Mouse (Mus musculus) liver, embryonic 14.5 days (tissue): ENCODE measurements at regions not wholly inside any gene's neighbourhood (a gene's known extent, or its start where the extent isn't known, plus 50 kb on each side); places are given as distances from the start of the nearest gene placed in this dataset.

Experiments used
- ATAC-seq: fragments of 200-750 bp; cut with Nextera tagmentation; 2 replicates; pipeline ENCODE4 v1.8.0; 2017; ENCODE audit warnings: moderate number of reproducible peaks, mild to moderate bottlenecking, moderate library complexity; ENCODE audit not compliant: insufficient read depth
- DNase-seq, 3 experiments: peaks; one replicate each; pipeline ENCODE4 v3.0.0-alpha.2; 2012 to 2013; ENCODE audit warnings: low read depth in 3 of 3, low spot score in 3 of 3
- H3K27ac ChIP-seq: fragments of 300-500 bp; sonication (generic); 2 replicates; pipeline ENCODE4 v1.5.1; 2014; ENCODE audit warnings: moderate library complexity, mild to moderate bottlenecking, control low read depth, inconsistent platforms
- H3K27me3 ChIP-seq: fragments of 300-500 bp; sonication (generic); 2 replicates; pipeline ENCODE4 v1.6.1; 2014; ENCODE audit warnings: mild to moderate bottlenecking, low read length, moderate library complexity; ENCODE audit not compliant: control insufficient read depth, insufficient read depth
- H3K36me3 ChIP-seq: fragments of 300-500 bp; sonication (generic); replicated peaks from 2 replicates; pipeline ENCODE4 v1.6.1; 2014; ENCODE audit warnings: low read depth; ENCODE audit not compliant: control insufficient read depth, insufficient read depth
- H3K4me1 ChIP-seq, 2 experiments: fragments of 200-500 bp in 1 of 2; fragments of 300-500 bp in 1 of 2; sonication (generic) in 1 of 2; replicated peaks; 2 replicates each; pipeline ENCODE4 v1.6.1; 2012 to 2014; ENCODE audit warnings: antibody characterized with exemption in 1 of 2, inconsistent platforms in 1 of 2, low read length in 1 of 2; ENCODE audit not compliant: control insufficient read depth in 2 of 2, insufficient read depth in 2 of 2
- H3K4me2 ChIP-seq: fragments of 300-500 bp; sonication (generic); 2 replicates; pipeline ENCODE4 v1.6.1; 2014; ENCODE audit warnings: low read depth, mild to moderate bottlenecking, control low read depth, moderate library complexity
- H3K4me3 ChIP-seq, 2 experiments: fragments of 200-500 bp in 1 of 2; fragments of 300-500 bp in 1 of 2; sonication (generic) in 1 of 2; 2 replicates each; pipeline ENCODE4 v1.5.1; 2012 to 2014; ENCODE audit warnings: low read depth in 2 of 2, low read length in 2 of 2, mild to moderate bottlenecking in 2 of 2, control low read depth in 1 of 2, inconsistent platforms in 1 of 2, moderate library complexity in 1 of 2; ENCODE audit not compliant: insufficient read depth in 1 of 2
- H3K9ac ChIP-seq: fragments of 300-500 bp; sonication (generic); replicated peaks from 2 replicates; pipeline ENCODE4 v1.6.1; 2014; ENCODE audit warnings: mild to moderate bottlenecking, control low read depth, moderate library complexity
- H3K9me3 ChIP-seq: fragments of 300-500 bp; sonication (generic); 2 replicates; pipeline ENCODE4 v1.6.1; 2016; ENCODE audit warnings: low read length, mixed read lengths; ENCODE audit not compliant: control insufficient read depth
- CTCF ChIP-seq: IDR thresholded peaks from 2 replicates; pipeline ENCODE4 v1.5.1; 2016; ENCODE audit warnings: antibody characterized with exemption, low read depth, control low read depth
- EP300 ChIP-seq: IDR thresholded peaks from 2 replicates; pipeline ENCODE4 v1.6.1; 2016; ENCODE audit warnings: antibody characterized with exemption, low read depth
- WGBS: fragments of 180-500 bp; shearing (Covaris S2); extraction: QIAGEN DNeasy Blood & Tissue Kit; methylation state at CpG from one replicate; pipeline ENCODE4 v1.1.7; 2014; ENCODE audit not compliant: insufficient replicate concordance; 5-methylcytosine and 5-hydroxymethylcytosine counted together

DNA sequence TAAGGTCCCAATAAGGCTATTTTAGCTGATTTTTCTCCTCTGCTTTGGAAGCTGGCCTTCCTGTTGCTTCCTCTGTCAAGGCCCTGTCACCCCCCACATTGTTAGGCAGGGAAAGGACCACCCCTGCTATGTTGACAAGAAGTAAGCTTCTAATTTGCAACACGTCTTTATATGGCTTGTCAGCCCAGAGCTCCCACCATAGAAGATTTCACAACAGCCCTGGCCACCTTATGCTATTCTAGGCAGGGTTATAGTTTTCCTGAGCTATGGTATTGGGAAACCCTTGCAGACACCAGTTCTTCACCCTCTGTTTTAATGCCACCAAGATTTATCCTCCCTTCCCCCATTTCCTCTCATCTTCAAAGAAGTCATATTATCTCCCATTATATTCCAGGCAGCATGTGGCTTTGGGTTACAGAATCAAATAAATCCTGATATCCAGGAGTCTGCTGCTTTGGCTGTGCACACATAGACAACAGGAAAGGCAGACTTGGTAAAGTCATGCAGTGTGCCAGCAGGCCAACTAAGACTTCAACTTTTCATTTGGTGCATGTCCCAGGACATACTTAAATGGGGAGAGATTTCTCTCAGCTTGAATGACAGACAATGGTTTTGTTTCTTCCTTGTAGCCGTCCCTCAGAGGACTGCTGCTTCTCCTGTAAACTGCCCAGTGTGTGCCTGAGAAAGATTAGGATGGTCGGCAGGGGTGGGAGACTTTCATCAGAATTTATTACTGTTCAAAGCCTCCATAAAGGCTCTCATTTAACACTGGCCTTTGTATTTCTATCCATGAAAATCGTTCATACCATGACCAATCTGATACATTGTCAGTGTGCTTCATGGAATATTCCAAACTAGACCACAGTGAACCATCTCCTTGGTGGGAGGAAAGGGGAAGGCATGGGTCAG, 146.2 kb upstream of the Hhip start:
- Histone ChIP-seq H3K36me3 (no peaks in the 10 kb centered on the region), H3K27me3 (no peaks in the 10 kb centered on the region), H3K9me3 (no peaks in the 10 kb centered on the region), H3K4me3 (no peak overlapping the region), H3K4me1 (0 out of 4 replicates have a peak, but pooled peaks cover 0 to 2% of the 10 kb centered on the region in 2 experiments), H3K9ac (no peak overlapping the region), H3K27ac (no peak overlapping the region), H3K4me2 (no peak overlapping the region)
- no peak for ATAC-seq
- TF ChIP-seq EP300 (no peak), CTCF (no peak)
- WGBS, result 34% methylated on average over 4 of the region's 4 CpGs
- DNase-seq, result no peak

- Histone ChIP-seq H3K4me2 (no peak overlapping the region), H3K4me3 (no peak overlapping the region)
- 37% methylated on average over 4 of the region's 4 CpGs for WGBS
Observed at GRCm38 (mm10) chr8:80197680-80198079, 139.9 kb upstream of the Hhip start.

GRCm38 (mm10) chr8:80190510-80190908, 132.7 kb upstream of the Hhip start:
- no peak overlapping the region for H3K4me3 ChIP-seq
- WGBS, result 63% methylated on average over 4 of the region's 4 CpGs
- H3K9ac ChIP-seq, result no peak overlapping the region
- H3K36me3 ChIP-seq, result no peaks in the 10 kb centered on the region
- H3K27ac ChIP-seq, result no peak overlapping the region
- no peaks in the 10 kb centered on the region for H3K4me1 ChIP-seq
- TF ChIP-seq CTCF (no peak), EP300 (no peak)
- DNase-seq (no peak), ATAC-seq (no peak)
- no peaks in the 10 kb centered on the region for H3K9me3 ChIP-seq
- H3K27me3 ChIP-seq, result no peaks in the 10 kb centered on the region
- no peak overlapping the region for H3K4me2 ChIP-seq

More at GRCm38 (mm10) chr8:80197680-80198079, 139.9 kb upstream of the Hhip start:
- no peaks in the 10 kb centered on the region for H3K36me3 ChIP-seq
- H3K27ac ChIP-seq, result no peak overlapping the region
- H3K9ac ChIP-seq, result no peak overlapping the region
- no peak for ATAC-seq
- TF ChIP-seq CTCF (no peak), EP300 (no peak)
- H3K9me3 ChIP-seq, result no peaks in the 10 kb centered on the region
- H3K27me3 ChIP-seq, result no peaks in the 10 kb centered on the region
- no peaks in the 10 kb centered on the region for H3K4me1 ChIP-seq
- no peak for DNase-seq

DNA sequence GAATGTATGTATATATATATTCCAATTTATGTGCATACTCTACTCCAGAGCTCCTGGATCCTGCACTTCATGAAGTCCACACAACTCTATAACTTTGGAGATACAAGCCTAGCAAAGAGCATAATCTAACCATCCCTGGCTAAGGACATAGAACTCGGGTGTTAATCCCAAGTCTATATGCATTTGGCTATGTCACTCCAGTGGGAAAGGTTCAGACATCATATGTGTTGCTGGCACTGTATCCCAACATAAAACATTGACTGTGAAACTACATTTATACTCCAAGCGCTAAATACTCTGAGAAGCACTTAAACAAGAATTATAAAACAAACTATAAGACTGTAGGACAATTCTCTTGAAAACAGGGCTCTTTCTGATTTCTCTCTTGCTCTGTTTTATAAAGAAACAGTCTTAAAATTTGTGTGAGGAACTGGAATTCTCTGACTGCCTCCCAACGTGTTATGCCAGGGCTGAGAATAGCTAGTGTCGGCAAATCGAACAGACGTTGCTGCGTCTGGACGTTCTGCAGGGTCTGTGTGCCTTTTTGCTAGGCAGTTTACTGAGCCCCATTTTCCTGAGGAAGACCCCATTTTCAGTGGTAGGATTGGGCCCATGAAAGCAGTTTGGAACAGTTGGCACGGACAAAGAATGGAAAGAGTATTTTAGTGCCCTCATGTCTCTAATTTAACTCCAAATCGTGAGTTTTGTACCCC, 132.1 kb upstream of the Hhip start:
- no peak for ATAC-seq
- no peak overlapping the region for H3K4me2 ChIP-seq
- H3K4me1 ChIP-seq, result no peaks in the 10 kb centered on the region
- no peaks in the 10 kb centered on the region for H3K36me3 ChIP-seq
- TF ChIP-seq CTCF, result no peak
- no peak for TF ChIP-seq EP300
- no peak overlapping the region for H3K4me3 ChIP-seq
- no peak overlapping the region for H3K27ac ChIP-seq
- no peaks in the 10 kb centered on the region for H3K9me3 ChIP-seq
- no peak for DNase-seq
- H3K27me3 ChIP-seq, result no peaks in the 10 kb centered on the region
- WGBS, result 66% methylated on average over 10 of the region's 10 CpGs
- no peak overlapping the region for H3K9ac ChIP-seq

- no peak overlapping the region for H3K4me3 ChIP-seq
- ATAC-seq, result no peak
- no peaks in the 10 kb centered on the region for H3K27me3 ChIP-seq
- H3K9ac ChIP-seq, result no peak overlapping the region
- 16% methylated on average over 4 of the region's 4 CpGs for WGBS
- no peak for DNase-seq
- no peaks in the 10 kb centered on the region for H3K4me1 ChIP-seq
- no peak for TF ChIP-seq EP300
- no peaks in the 10 kb centered on the region for H3K9me3 ChIP-seq
- no peak overlapping the region for H3K27ac ChIP-seq
- no peaks in the 10 kb centered on the region for H3K36me3 ChIP-seq
- no peak overlapping the region for H3K4me2 ChIP-seq
Observed at GRCm38 (mm10) chr8:80185286-80185685, 127.5 kb upstream of the Hhip start.
